ENCODE assay signal across 8 mouse cellular contexts in genomic region chr17:14943009-14943728, GRCm38 (mm10). TPM values are rescaled to one million over a fixed set of nuclear protein-coding genes. Genes with fewer than 3 reads are reported as not detected.
A peak's percentile ranks its signal among the peaks of the same experiment; 100 is the strongest.
DNase-seq lines count a peak whose midpoint lies in the region; ATAC-seq lines count a peak whose summit lies in the region.

Gene Wdr27 (minus strand): TSS chr17:14943158.
Gene 1600012H06Rik (plus strand): TSS chr17:14943184.

- H3K36me3 ChIP-seq in hindbrain, embryonic 11.5 days (ENCODE audit: control insufficient read depth, insufficient read depth, low read length): no peaks in the 10 kb centered on the region

- peak within 1 kb of the TSS; percentile 95 for H3K4me2 ChIP-seq in hindbrain, embryonic 11.5 days (replicated peaks; ENCODE audit: low read depth, low read length)

- no peaks in the 10 kb centered on the region for H3K27me3 ChIP-seq in hindbrain, embryonic 11.5 days (ENCODE audit: control insufficient read depth, insufficient read depth, low read length)

- 0 out of 2 replicates have a peak, but pooled peaks cover 3% of the 10 kb centered on the region for H3K4me1 ChIP-seq in hindbrain, embryonic 11.5 days (replicated peaks; ENCODE audit: control insufficient read depth, insufficient read depth, low read length)

- peak within 1 kb of the TSS; percentile 77 for H3K27ac ChIP-seq in hindbrain, embryonic 11.5 days (ENCODE audit: low read depth, low read length)

- ATAC-seq in hindbrain, embryonic 11.5 days (ENCODE audit: low FRiP score): peak; percentile 99

- peak within 1 kb of the TSS; percentile 89 for H3K4me3 ChIP-seq in hindbrain, embryonic 11.5 days (ENCODE audit: low read depth, low read length)

- peak within 1 kb of the TSS; percentile 84 for H3K9ac ChIP-seq in hindbrain, embryonic 11.5 days (ENCODE audit: low read depth, low read length)

- WGBS in hindbrain, embryonic 11.5 days: under 1% methylated on average over 54 of the region's 54 CpGs

- H3K9me3 ChIP-seq in hindbrain, embryonic 11.5 days (ENCODE audit: control insufficient read depth, low read length): no peaks in the 10 kb centered on the region

- DNase-seq in MN1 (ENCODE audit: low spot score): peak; percentile 100
- DNase-seq in cerebellum, adult 9-10 months: peak; percentile 97
- peak; percentile 96 to 99 for DNase-seq in frontal cortex, adult 2 months (ENCODE audit: extremely low spot score in 1 of 2, low spot score in 1 of 2)
- peak; percentile 100 for DNase-seq in hindbrain, embryonic 11.5 days (ENCODE audit: low spot score)
- DNase-seq in layer of hippocampus, postnatal 10 days (ENCODE audit: low spot score in 2 of 2): peak; percentile 98 to 99
- DNase-seq in lung, postnatal 10 days: peak; percentile 100
- DNase-seq in ovary, postnatal 36 days (ENCODE audit: low spot score): peak; percentile 98
- DNase-seq in thymus, postnatal 25 days: peak; percentile 97

RNA-seq across cellular contexts. Expression of gene Wdr27, which starts in this region (rescaled TPM):
- polyA plus RNA-seq in frontal cortex, adult 2 months (2012; rRNA removed): 6.0 and 6.9 TPM in 2 replicates
- polyA plus RNA-seq in hindbrain, embryonic 11.5 days (2014; fragmentation: Nextera tagmentation; extraction: Ambion mirVana): 6.0 and 6.2 TPM in 2 replicates
- 1 to 10 TPM; 5.9 to 6.1 TPM for total RNA-seq in layer of hippocampus, postnatal 10 days (2021)

RNA-seq across cellular contexts. Expression of gene 1600012H06Rik, which starts in this region (rescaled TPM):
- 16.9 and 19.6 TPM in 2 replicates for polyA plus RNA-seq in frontal cortex, adult 2 months (2012; rRNA removed)
- polyA plus RNA-seq in hindbrain, embryonic 11.5 days (2014; fragmentation: Nextera tagmentation; extraction: Ambion mirVana): 34.9 and 39.4 TPM in 2 replicates
- total RNA-seq in layer of hippocampus, postnatal 10 days (2021): 10 to 100 TPM; 19.7 to 21.6 TPM

Comparison
In these comparisons a context has a peak if more than half of its experiments do, and no peak if none do; other contexts are left out.
1. Peak in every context shown above with its lines: DNase-seq, ATAC-seq, H3K4me3 ChIP-seq and H3K27ac ChIP-seq.